Mouse (Mus musculus) embryonic fibroblast, embryonic 13.5 days (primary cell): ENCODE data around the gene Kif27.

Experiments
- CTCF ChIP-seq: IDR thresholded peaks from 2 replicates; pipeline ENCODE4 v1.5.1; 2011; ENCODE audit warnings: mild to moderate bottlenecking, control low read depth, low read length, moderate library complexity, borderline replicate concordance; ENCODE audit not compliant: insufficient read depth
- POLR2A ChIP-seq: IDR thresholded peaks from 2 replicates; pipeline ENCODE4 v1.6.1; 2011; ENCODE audit warnings: low read depth, mild to moderate bottlenecking, control low read depth, low read length, moderate library complexity

DNA sequence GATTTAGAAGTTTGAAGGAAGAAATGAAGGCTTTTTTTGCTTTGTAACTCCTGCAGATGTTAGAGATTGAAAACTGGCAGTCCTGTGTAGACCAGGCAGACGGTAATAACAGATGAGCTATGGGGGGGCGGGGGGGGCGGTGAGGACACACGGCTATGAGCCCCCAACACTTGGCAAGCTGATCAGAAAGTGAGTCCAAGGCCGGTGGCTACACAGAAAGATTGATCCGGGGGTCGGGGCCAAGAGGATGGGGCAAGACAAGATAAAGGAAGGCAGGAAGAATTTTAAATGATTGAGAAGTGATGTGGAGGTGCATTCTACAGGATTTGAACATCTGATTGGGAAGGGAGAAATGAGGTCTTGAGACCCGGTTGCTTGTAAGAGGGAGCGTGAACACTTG is 83.8 kb downstream of the Kif27 start:
- TF ChIP-seq POLR2A: no peak
- TF ChIP-seq CTCF: no peak
